Mouse (Mus musculus) forebrain, embryonic 10.5 days (tissue): ENCODE results near the gene Col4a1. TPM values are rescaled to one million over a fixed set of nuclear protein-coding genes. Genes with fewer than 3 reads are reported as not detected.
A peak's percentile ranks its signal among the peaks of the same experiment; 100 is the strongest.

Experiments
- DNase-seq: peaks from one replicate; pipeline ENCODE4 v3.0.0-alpha.2; 2017; ENCODE audit warnings: low spot score; ENCODE audit errors: extremely low spot score
- H3K27ac ChIP-seq: fragments of 300-500 bp; sonication (generic); 2 replicates; pipeline ENCODE4 v1.5.1; 2016; ENCODE audit warnings: mild to moderate bottlenecking
- H3K27me3 ChIP-seq: fragments of 300-500 bp; sonication (generic); 2 replicates; pipeline ENCODE4 v1.6.1; 2016; ENCODE audit warnings: mild to moderate bottlenecking; ENCODE audit not compliant: poor library complexity, severe bottlenecking
- H3K36me3 ChIP-seq: fragments of 300-500 bp; sonication (generic); replicated peaks from 2 replicates; pipeline ENCODE4 v1.6.1; 2016; ENCODE audit warnings: mild to moderate bottlenecking, moderate library complexity
- H3K4me1 ChIP-seq: fragments of 300-500 bp; sonication (generic); 2 replicates; pipeline ENCODE4 v1.6.1; 2016
- H3K4me3 ChIP-seq: fragments of 300-500 bp; sonication (generic); 2 replicates; pipeline ENCODE4 v1.5.1; 2016; ENCODE audit warnings: mild to moderate bottlenecking, moderate library complexity
- H3K9me3 ChIP-seq: fragments of 300-500 bp; sonication (generic); 2 replicates; pipeline ENCODE4 v1.6.1; 2016; ENCODE audit warnings: mild to moderate bottlenecking, moderate library complexity
- WGBS: fragments of 180-500 bp; shearing (Covaris S2); methylation state at CpG from one replicate; pipeline ENCODE4 v1.1.7; 2016; 5-methylcytosine and 5-hydroxymethylcytosine counted together
- polyA plus RNA-seq: library from polyadenylated mRNA; unstranded; fragments of >200 nt; fragmentation: Nextera tagmentation; extraction: Ambion mirVana; gene quantifications from 2 replicates; pipeline ENCODE4 v1.2.1, GENCODE M21; 2016

Col4a1 gene
- polyA plus RNA-seq, 1 experiment from 2014 or later, result 123 TPM

- H3K4me1 ChIP-seq, result peaks cover 27% of the 10 kb centered on the region
- no peak overlapping the region for H3K4me3 ChIP-seq
- 84% methylated on average over 7 of the region's 7 CpGs for WGBS
- no peak overlapping the region for H3K27ac ChIP-seq
- H3K27me3 ChIP-seq, result no peaks in the 10 kb centered on the region
- H3K36me3 ChIP-seq, result no peaks in the 10 kb centered on the region
- DNase-seq, result no peak
- no peaks in the 10 kb centered on the region for H3K9me3 ChIP-seq
Observed at GRCm38 (mm10) chr8:11255680-11256079, 56.9 kb downstream of the Col4a1 start.

- Histone ChIP-seq H3K36me3 (no peaks in the 10 kb centered on the region), H3K27ac (no peak overlapping the region), H3K27me3 (no peaks in the 10 kb centered on the region), H3K4me1 (peaks cover 21% of the 10 kb centered on the region), H3K9me3 (no peaks in the 10 kb centered on the region), H3K4me3 (no peak overlapping the region)
- WGBS, result 89% methylated on average over 10 of the region's 10 CpGs
- no peak for DNase-seq
Observed at GRCm38 (mm10) chr8:11254914-11255530, 57.6 kb downstream of the Col4a1 start.

GRCm38 (mm10) chr8:11254510-11254909, 58.1 kb downstream of the Col4a1 start:
- Histone ChIP-seq H3K9me3 (no peaks in the 10 kb centered on the region), H3K4me3 (no peak overlapping the region), H3K27me3 (no peaks in the 10 kb centered on the region), H3K27ac (no peak overlapping the region), H3K36me3 (no peaks in the 10 kb centered on the region), H3K4me1 (peaks cover 16% of the 10 kb centered on the region)
- DNase-seq, result no peak
- WGBS, result 77% methylated on average over 2 of the region's 2 CpGs

GRCm38 (mm10) chr8:11253556-11253955, 59.1 kb downstream of the Col4a1 start:
- peaks cover 16% of the 10 kb centered on the region for H3K4me1 ChIP-seq
- peak; percentile 81 for DNase-seq
- no peak overlapping the region for H3K27ac ChIP-seq
- H3K36me3 ChIP-seq, result no peaks in the 10 kb centered on the region
- no peak overlapping the region for H3K4me3 ChIP-seq
- no peaks in the 10 kb centered on the region for H3K9me3 ChIP-seq
- no peaks in the 10 kb centered on the region for H3K27me3 ChIP-seq
- WGBS, result 74% methylated on average over 1 of the region's 1 CpGs

- H3K27me3 ChIP-seq, result no peaks in the 10 kb centered on the region
- H3K4me1 ChIP-seq, result peaks cover 19% of the 10 kb centered on the region
- 91% methylated on average over 10 of the region's 10 CpGs for WGBS
- H3K27ac ChIP-seq, result no peak overlapping the region
- no peaks in the 10 kb centered on the region for H3K9me3 ChIP-seq
- H3K4me3 ChIP-seq, result no peak overlapping the region
- no peak for DNase-seq
- H3K36me3 ChIP-seq, result no peaks in the 10 kb centered on the region
Observed at GRCm38 (mm10) chr8:11253041-11253440, 59.6 kb downstream of the Col4a1 start.

- Histone ChIP-seq H3K27me3 (no peaks in the 10 kb centered on the region), H3K4me1 (peaks cover 19% of the 10 kb centered on the region), H3K4me3 (no peak overlapping the region), H3K9me3 (no peaks in the 10 kb centered on the region), H3K27ac (no peak overlapping the region), H3K36me3 (no peaks in the 10 kb centered on the region)
- 79% methylated on average over 7 of the region's 7 CpGs for whole genome bisulfite sequencing
- DNase-seq, result no peak
Observed at GRCm38 (mm10) chr8:11252235-11252774, 60.3 kb downstream of the Col4a1 start.

- WGBS, result 88% methylated on average over 8 of the region's 8 CpGs
- peaks cover 16% of the 10 kb centered on the region for H3K4me1 ChIP-seq
- no peaks in the 10 kb centered on the region for H3K27me3 ChIP-seq
- H3K9me3 ChIP-seq, result no peaks in the 10 kb centered on the region
- DNase-seq, result no peak
- H3K36me3 ChIP-seq, result peaks cover 11% of the 10 kb centered on the region
- H3K4me3 ChIP-seq, result no peak overlapping the region
- no peak overlapping the region for H3K27ac ChIP-seq
Observed at GRCm38 (mm10) chr8:11250149-11250548, 62.5 kb downstream of the Col4a1 start.

GRCm38 (mm10) chr8:11249541-11250058, 63.0 kb downstream of the Col4a1 start:
- Histone ChIP-seq H3K27me3 (no peaks in the 10 kb centered on the region), H3K4me3 (no peak overlapping the region), H3K9me3 (no peaks in the 10 kb centered on the region), H3K27ac (no peak overlapping the region), H3K36me3 (peaks cover 13% of the 10 kb centered on the region), H3K4me1 (peaks cover 16% of the 10 kb centered on the region)
- DNase-seq, result no peak
- 86% methylated on average over 7 of the region's 7 CpGs for WGBS

- 59% methylated on average over 7 of the region's 7 CpGs for WGBS
Observed at GRCm38 (mm10) chr8:11248712-11249111, 63.9 kb downstream of the Col4a1 start.

GRCm38 (mm10) chr8:11241488-11241887, 71.1 kb downstream of the Col4a1 start:
- no peaks in the 10 kb centered on the region for H3K9me3 ChIP-seq
- H3K4me3 ChIP-seq, result no peak overlapping the region
- DNase-seq, result no peak
- WGBS, result 87% methylated on average over 2 of the region's 2 CpGs
- H3K27ac ChIP-seq, result no peak overlapping the region
- peaks cover 65% of the 10 kb centered on the region for H3K36me3 ChIP-seq
- H3K4me1 ChIP-seq, result 0 out of 2 replicates have a peak, but pooled peaks cover 9% of the 10 kb centered on the region
- H3K27me3 ChIP-seq, result no peaks in the 10 kb centered on the region

More at GRCm38 (mm10) chr8:11248712-11249111, 63.9 kb downstream of the Col4a1 start:
- peaks cover 22% of the 10 kb centered on the region for H3K36me3 ChIP-seq
- no peak overlapping the region for H3K27ac ChIP-seq
- H3K4me1 ChIP-seq, result peaks cover 22% of the 10 kb centered on the region
- no peak for DNase-seq
- H3K4me3 ChIP-seq, result no peak overlapping the region
- H3K9me3 ChIP-seq, result no peaks in the 10 kb centered on the region
- H3K27me3 ChIP-seq, result no peaks in the 10 kb centered on the region

- Histone ChIP-seq H3K27ac (no peak overlapping the region), H3K27me3 (no peaks in the 10 kb centered on the region), H3K4me1 (peaks cover 8% of the 10 kb centered on the region; the same call in 1 of the 2 replicates), H3K9me3 (no peaks in the 10 kb centered on the region), H3K4me3 (no peak overlapping the region), H3K36me3 (peaks cover 55% of the 10 kb centered on the region)
- 86% methylated on average over 6 of the region's 6 CpGs for WGBS
- DNase-seq, result no peak
Observed at GRCm38 (mm10) chr8:11234879-11235210, 77.8 kb downstream of the Col4a1 start.

GRCm38 (mm10) chr8:11234151-11234878, 78.3 kb downstream of the Col4a1 start:
- Histone ChIP-seq H3K27me3 (no peaks in the 10 kb centered on the region), H3K9me3 (no peaks in the 10 kb centered on the region), H3K27ac (no peak overlapping the region), H3K4me3 (no peak overlapping the region), H3K4me1 (peaks cover 8% of the 10 kb centered on the region; the same call in 1 of the 2 replicates), H3K36me3 (peaks cover 53% of the 10 kb centered on the region)
- no peak for DNase-seq
- 78% methylated on average over 10 of the region's 10 CpGs for whole genome bisulfite sequencing

- DNase-seq, result no peak
- H3K36me3 ChIP-seq, result peaks cover 43% of the 10 kb centered on the region
- H3K4me1 ChIP-seq, result peaks cover 8% of the 10 kb centered on the region; the same call in 1 of the 2 replicates
- no peak overlapping the region for H3K4me3 ChIP-seq
- H3K9me3 ChIP-seq, result no peaks in the 10 kb centered on the region
- no peak overlapping the region for H3K27ac ChIP-seq
- H3K27me3 ChIP-seq, result no peaks in the 10 kb centered on the region
- WGBS, result 62% methylated on average over 4 of the region's 4 CpGs
Observed at GRCm38 (mm10) chr8:11233009-11233408, 79.6 kb downstream of the Col4a1 start.
